Mouse (Mus musculus) right cerebral cortex, adult 2 months (tissue): ENCODE data around the gene Carm1.
"Not testable (repeated sequence)": the region's sequence is repeated elsewhere in the genome, so short reads cannot be mapped to it uniquely, and the experiment has no call there.

ENCODE experiments used
- DNase-seq, 2 experiments: peaks; one replicate each; pipeline ENCODE4 v3.0.0; 2021 to 2022; ENCODE audit warnings: low spot score in 2 of 2

Carm1 gene

GRCm38 (mm10) chr9:21537009-21537408, 9.7 kb upstream of the Carm1 start:
- no peak for DNase-seq

GRCm38 (mm10) chr9:21539981-21540753, 6.5 kb upstream of the Carm1 start:
- DNase-seq: no peak

- not testable (repeated sequence) for DNase-seq
These were observed 4.7 kb upstream of the Carm1 start for GRCm38 (mm10) chr9:21542001-21542400.

GRCm38 (mm10) chr9:21545351-21545915, 1.3 kb upstream of the Carm1 start:
- no peak for DNase-seq

- DNase-seq: peak; percentile 98
These were observed 542 bp upstream of the Carm1 start for GRCm38 (mm10) chr9:21545916-21546788.

GRCm38 (mm10) chr9:21547075-21547941, 614 bp downstream of the Carm1 start:
- peak; percentile 18 to 62 for DNase-seq

GRCm38 (mm10) chr9:21551049-21551448, 4.4 kb downstream of the Carm1 start:
- DNase-seq: no peak

- no peak for DNase-seq
These were observed 7.0 kb downstream of the Carm1 start for GRCm38 (mm10) chr9:21553607-21554273.

- no peak for DNase-seq
These were observed 8.6 kb downstream of the Carm1 start for GRCm38 (mm10) chr9:21555198-21555742.

GRCm38 (mm10) chr9:21556996-21557395, 10.3 kb downstream of the Carm1 start:
- DNase-seq: no peak

- no peak for DNase-seq
These were observed 10.9 kb downstream of the Carm1 start for GRCm38 (mm10) chr9:21557556-21557955.

GRCm38 (mm10) chr9:21558366-21558765, 11.7 kb downstream of the Carm1 start:
- DNase-seq: no peak

- no peak for DNase-seq
These were observed 12.5 kb downstream of the Carm1 start for GRCm38 (mm10) chr9:21559151-21559550.

GRCm38 (mm10) chr9:21564420-21564819, 17.7 kb downstream of the Carm1 start:
- DNase-seq: no peak

- no peak for DNase-seq
These were observed 18.4 kb downstream of the Carm1 start for GRCm38 (mm10) chr9:21565004-21565586.

- DNase-seq: no peak
These were observed 19.8 kb downstream of the Carm1 start for GRCm38 (mm10) chr9:21566538-21566937.

GRCm38 (mm10) chr9:21567051-21567450, 20.4 kb downstream of the Carm1 start:
- DNase-seq: no peak

GRCm38 (mm10) chr9:21568657-21569255, 22.1 kb downstream of the Carm1 start:
- no peak for DNase-seq

- no peak for DNase-seq
These were observed 27.5 kb downstream of the Carm1 start for GRCm38 (mm10) chr9:21574012-21574801.
